Mouse (Mus musculus) small intestine, adult 2 months (tissue): Measurements from ENCODE around the gene Ablim1. TPM values are rescaled to one million over a fixed set of nuclear protein-coding genes. Genes with fewer than 3 reads are reported as not detected.
A peak's percentile ranks its signal among the peaks of the same experiment; 100 is the strongest.

Experiments used
- H3K27ac ChIP-seq: fragments of 200-500 bp; 2 replicates; pipeline ENCODE4 v1.5.1; 2012; ENCODE audit warnings: low read depth, low read length, control low read depth, inconsistent platforms; ENCODE audit not compliant: insufficient read depth
- H3K27me3 ChIP-seq: fragments of 200-500 bp; 2 replicates; pipeline ENCODE4 v1.6.1; 2012; ENCODE audit warnings: mild to moderate bottlenecking, moderate library complexity, low read length, inconsistent platforms; ENCODE audit not compliant: control insufficient read depth, insufficient read depth
- H3K36me3 ChIP-seq: fragments of 200-500 bp; 2 replicates; pipeline ENCODE4 v1.6.1; 2012; ENCODE audit warnings: mild to moderate bottlenecking, low read length, control low read depth, inconsistent platforms; ENCODE audit not compliant: control insufficient read depth, insufficient read depth
- H3K4me1 ChIP-seq: fragments of 200-500 bp; 2 replicates; pipeline ENCODE4 v1.6.1; 2012; ENCODE audit warnings: low read length, inconsistent platforms, mixed read lengths; ENCODE audit not compliant: control insufficient read depth, insufficient read depth, insufficient read length
- H3K4me3 ChIP-seq: fragments of 200-500 bp; 2 replicates; pipeline ENCODE4 v1.5.1; 2012; ENCODE audit warnings: low read depth, mild to moderate bottlenecking, control low read depth, inconsistent platforms, low read length, moderate library complexity
- CTCF ChIP-seq: fragments of 200-500 bp; IDR thresholded peaks from 2 replicates; pipeline ENCODE4 v1.5.1; 2012; ENCODE audit warnings: low read depth, mild to moderate bottlenecking, control low read depth, inconsistent platforms, low read length, moderate library complexity, mixed read lengths; ENCODE audit not compliant: insufficient replicate concordance, insufficient read length; ENCODE audit errors: extremely low read depth
- POLR2A ChIP-seq: fragments of 200-500 bp; IDR thresholded peaks from 2 replicates; pipeline ENCODE4 v1.6.1; 2012; ENCODE audit warnings: low read depth, mild to moderate bottlenecking, control low read depth, inconsistent platforms, low read length, moderate library complexity
- WGBS: fragments of 180-500 bp; shearing (Covaris S2); methylation state at CpG from one replicate; pipeline ENCODE4 v1.1.7; 2018; 5-methylcytosine and 5-hydroxymethylcytosine counted together
- polyA plus RNA-seq: library from polyadenylated mRNA; depleted of rRNA; stranded (reverse); fragments of >200 nt; gene quantifications from 2 replicates; pipeline ENCODE4 v1.2.3, GENCODE M21; 2012

Ablim1 gene
- polyA plus RNA-seq, 1 experiment, result 47.2 TPM

- WGBS, result 66% methylated on average over 4 of the region's 4 CpGs
- Histone ChIP-seq H3K27ac (no peak overlapping the region), H3K4me3 (no peak overlapping the region), H3K27me3 (no peaks in the 10 kb centered on the region), H3K4me1 (no peaks in the 10 kb centered on the region; the same call in 1 of the 2 replicates), H3K36me3 (no peaks in the 10 kb centered on the region)
- TF ChIP-seq POLR2A, result no peak
- no peak for TF ChIP-seq CTCF
Observed at GRCm38 (mm10) chr19:57188553-57188952, 126.2 kb downstream of the Ablim1 start.

GRCm38 (mm10) chr19:57185021-57185420, 129.7 kb downstream of the Ablim1 start:
- H3K27me3 ChIP-seq, result no peaks in the 10 kb centered on the region
- TF ChIP-seq CTCF, result no peak
- no peak for TF ChIP-seq POLR2A
- H3K4me3 ChIP-seq, result no peak overlapping the region
- peaks cover 17% of the 10 kb centered on the region for H3K4me1 ChIP-seq
- no peak overlapping the region for H3K27ac ChIP-seq
- 83% methylated on average over 3 of the region's 3 CpGs for WGBS
- H3K36me3 ChIP-seq, result no peaks in the 10 kb centered on the region

- Histone ChIP-seq H3K27ac (no peak overlapping the region), H3K27me3 (no peaks in the 10 kb centered on the region), H3K4me3 (no peak overlapping the region), H3K36me3 (no peaks in the 10 kb centered on the region), H3K4me1 (peaks cover 17% of the 10 kb centered on the region)
- WGBS, result 82% methylated on average over 13 of the region's 13 CpGs
- TF ChIP-seq CTCF (no peak), POLR2A (no peak)
Observed at GRCm38 (mm10) chr19:57182938-57183720, 131.6 kb downstream of the Ablim1 start.

- Histone ChIP-seq H3K27ac (peak overlapping the region; percentile 67), H3K36me3 (no peaks in the 10 kb centered on the region), H3K27me3 (no peaks in the 10 kb centered on the region), H3K4me3 (no peak overlapping the region), H3K4me1 (peaks cover 17% of the 10 kb centered on the region)
- 35% methylated on average over 10 of the region's 10 CpGs for WGBS
- TF ChIP-seq CTCF, result no peak
- TF ChIP-seq POLR2A, result no peak
Observed at GRCm38 (mm10) chr19:57181852-57182528, 132.7 kb downstream of the Ablim1 start.

- WGBS, result 93% methylated on average over 6 of the region's 6 CpGs
- Histone ChIP-seq H3K4me3 (no peak overlapping the region), H3K4me1 (peaks cover 17% of the 10 kb centered on the region), H3K27ac (peak overlapping the region; percentile 67), H3K27me3 (no peaks in the 10 kb centered on the region), H3K36me3 (no peaks in the 10 kb centered on the region)
- TF ChIP-seq POLR2A (no peak), CTCF (no peak)
Observed at GRCm38 (mm10) chr19:57181317-57181716, 133.4 kb downstream of the Ablim1 start.

- H3K27ac ChIP-seq, result peak overlapping the region; percentile 67
- WGBS, result 39% methylated on average over 3 of the region's 3 CpGs
- H3K36me3 ChIP-seq, result no peaks in the 10 kb centered on the region
- H3K27me3 ChIP-seq, result no peaks in the 10 kb centered on the region
- peaks cover 17% of the 10 kb centered on the region for H3K4me1 ChIP-seq
- H3K4me3 ChIP-seq, result no peak overlapping the region
- TF ChIP-seq CTCF (no peak), POLR2A (0 out of 2 replicates have a peak, but pooled peaks have one; percentile 23)
Observed at GRCm38 (mm10) chr19:57180908-57181307, 133.8 kb downstream of the Ablim1 start.

GRCm38 (mm10) chr19:57180333-57180732, 134.4 kb downstream of the Ablim1 start:
- no peaks in the 10 kb centered on the region for H3K27me3 ChIP-seq
- H3K36me3 ChIP-seq, result no peaks in the 10 kb centered on the region
- no peak overlapping the region for H3K4me3 ChIP-seq
- H3K4me1 ChIP-seq, result peaks cover 17% of the 10 kb centered on the region
- no peak overlapping the region for H3K27ac ChIP-seq
- no peak for TF ChIP-seq POLR2A
- no peak for TF ChIP-seq CTCF
- WGBS, result 69% methylated on average over 9 of the region's 9 CpGs
